Mouse (Mus musculus) gastrocnemius, adult 8-10 months (tissue): ENCODE results near the gene Vps45. TPM values are rescaled to one million over a fixed set of nuclear protein-coding genes. Genes with fewer than 3 reads are reported as not detected.
A peak's percentile ranks its signal among the peaks of the same experiment; 100 is the strongest.
"Not testable (repeated sequence)": the region's sequence is repeated elsewhere in the genome, so short reads cannot be mapped to it uniquely, and the experiment has no call there.

Experiments used
- DNase-seq, 2 experiments: peaks; one replicate each; pipeline ENCODE4 v3.0.0; 2022; ENCODE audit warnings: low spot score in 2 of 2
- total RNA-seq, 4 experiments: library from RNA; stranded (reverse); gene quantifications; 2 replicates each; pipeline ENCODE4 v1.2.4; 2022

Vps45 gene
- total RNA-seq, 4 experiments from 2014 or later: 11.3 to 16.8 (median 16.2) TPM

DNA sequence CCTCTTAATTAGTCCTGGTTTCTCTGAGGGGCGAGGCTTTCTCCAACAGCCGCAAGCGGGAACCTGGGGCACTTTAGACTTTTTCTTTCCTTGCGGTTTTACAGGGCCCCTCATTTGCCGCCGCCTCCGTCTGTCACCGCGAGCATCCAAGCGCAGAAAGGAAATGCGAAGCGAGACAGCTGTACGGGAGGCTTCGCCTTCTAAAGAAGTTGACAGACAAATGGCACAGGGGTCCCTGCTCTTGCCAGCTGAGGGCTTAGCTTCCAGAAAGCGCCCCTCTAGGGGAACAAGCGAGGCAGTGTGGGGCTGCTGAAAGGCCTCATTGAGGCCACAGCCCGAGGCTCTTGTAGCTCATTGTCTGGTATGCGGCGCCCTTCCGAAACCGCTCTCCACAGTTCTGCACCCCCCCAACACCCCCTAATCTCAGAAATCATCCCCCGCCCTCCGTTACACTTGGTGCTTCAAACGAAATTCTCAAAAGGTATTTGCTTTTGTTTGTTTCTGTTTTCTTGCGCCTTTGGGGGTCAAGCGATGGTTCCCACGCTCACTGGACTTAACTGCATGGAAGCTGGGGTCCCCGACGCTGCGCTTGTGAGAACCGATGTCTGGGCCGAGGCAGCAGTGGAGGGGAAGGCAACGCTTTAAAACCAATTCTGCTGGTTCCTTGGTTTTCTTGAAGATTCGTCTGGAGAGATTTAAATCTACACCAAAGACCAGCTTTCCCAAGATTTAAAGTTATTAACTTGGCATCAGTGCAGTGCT, 85.2 kb downstream of the Vps45 start:
- DNase-seq: no peak

DNA sequence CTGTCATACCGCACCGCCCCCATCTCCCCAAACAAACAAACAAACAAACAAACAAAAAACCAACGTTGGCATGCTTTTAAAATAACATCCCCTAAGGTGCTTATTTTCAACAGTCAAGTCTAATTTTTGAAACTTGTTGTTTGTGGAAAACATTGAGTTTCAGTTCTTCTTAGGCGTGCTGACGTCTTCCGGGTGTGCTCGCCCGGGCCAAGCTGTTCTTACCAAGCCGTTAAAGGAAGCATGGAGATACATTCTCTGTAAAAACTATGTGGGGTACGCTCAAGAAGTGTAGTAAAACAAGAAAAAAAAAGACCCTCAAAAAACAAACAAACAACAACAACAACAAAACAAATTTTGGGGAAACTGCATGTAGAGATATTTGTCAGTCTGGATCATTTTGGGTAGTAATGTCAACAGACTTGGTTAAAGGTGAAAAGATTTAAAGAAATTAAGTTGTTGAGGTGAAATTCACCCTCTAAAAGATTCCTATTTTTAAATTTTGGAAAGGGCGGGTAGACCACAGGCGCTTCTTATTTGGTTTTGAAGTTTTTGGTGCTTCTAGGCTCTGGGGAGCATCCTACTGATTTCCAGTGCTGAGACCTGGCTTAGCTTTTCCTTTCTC, 85.9 kb downstream of the Vps45 start:
- DNase-seq: no peak

DNA sequence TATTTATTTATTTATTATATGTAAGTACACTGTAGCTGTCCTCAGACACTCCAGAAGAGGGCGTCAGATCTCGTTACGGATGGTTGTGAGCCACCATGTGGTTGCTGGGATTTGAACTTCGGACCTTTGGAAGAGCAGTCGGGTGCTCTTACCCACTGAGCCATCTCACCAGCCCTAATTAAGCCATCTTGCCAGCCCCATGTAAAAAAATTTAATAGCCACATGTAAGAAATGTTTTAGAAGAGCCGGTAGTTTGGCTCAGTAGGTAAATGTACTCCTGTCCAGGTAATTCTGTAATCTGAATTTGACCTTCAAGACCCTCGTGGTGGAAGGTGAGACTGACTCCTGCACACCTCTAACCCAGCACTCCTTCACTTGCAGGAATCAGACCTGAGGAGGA, 87.6 kb downstream of the Vps45 start:
- not testable (repeated sequence) for DNase-seq

DNA sequence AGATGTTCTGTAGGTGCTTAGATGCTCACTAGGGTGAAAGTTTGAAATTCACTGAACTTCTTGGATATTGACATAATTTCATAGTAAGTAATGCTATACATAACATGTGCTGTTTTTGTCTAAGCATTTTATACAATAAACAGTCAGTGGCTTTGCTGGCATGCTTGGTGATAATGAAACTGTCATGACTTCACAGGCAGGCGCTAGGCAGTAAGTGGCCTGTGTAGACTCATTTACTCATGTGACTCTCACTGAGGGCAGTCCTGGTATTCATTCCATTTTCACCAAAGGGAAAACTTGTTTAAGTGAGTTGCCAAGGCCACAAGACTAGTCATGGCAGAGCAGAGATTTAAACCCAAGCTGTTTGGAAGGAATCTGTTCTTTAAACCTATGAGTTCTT, 89.0 kb downstream of the Vps45 start:
- DNase-seq: no peak

DNA sequence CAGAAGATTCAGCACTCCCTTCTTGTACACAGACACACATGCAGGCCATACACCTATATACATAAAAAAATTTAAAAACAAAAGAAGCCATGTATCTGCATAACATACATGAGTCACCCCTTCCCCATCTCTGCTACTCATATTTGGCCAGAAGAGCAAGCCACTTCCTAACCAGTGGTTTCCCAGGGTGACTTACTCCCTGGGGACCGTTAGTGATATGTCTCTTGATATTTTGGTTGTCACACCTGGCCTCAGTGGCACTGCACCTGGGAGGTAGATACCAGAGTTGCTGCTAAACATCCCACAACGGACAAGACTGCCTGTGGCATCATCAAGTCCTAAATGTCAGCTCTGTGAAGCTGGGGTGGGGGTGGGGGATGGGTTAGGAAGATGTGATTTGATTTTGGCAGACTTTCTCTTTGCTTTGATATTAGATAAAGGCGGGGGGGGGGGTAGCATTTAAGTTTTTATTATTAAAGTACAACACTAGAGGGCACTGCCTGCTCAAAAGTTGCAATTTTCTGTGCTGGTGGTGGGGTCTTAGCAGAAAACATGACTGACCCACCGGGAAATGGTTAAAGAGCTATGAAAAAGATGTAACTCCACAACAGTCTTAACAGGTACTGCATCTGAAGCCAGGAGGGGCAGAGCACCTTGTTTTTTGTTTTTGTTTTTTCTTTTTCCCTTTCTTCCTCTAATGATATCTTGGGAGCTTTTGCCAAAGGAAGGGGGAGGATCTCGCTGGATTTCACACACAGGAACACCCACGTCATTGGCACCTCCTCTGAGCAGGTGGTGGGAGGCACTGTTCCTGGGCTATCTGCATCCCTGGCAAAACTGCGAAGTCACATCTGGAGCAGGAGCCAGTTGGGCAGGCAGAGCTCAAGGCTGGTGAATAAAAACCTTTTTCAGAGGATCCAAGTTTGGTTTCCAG, 92.5 kb downstream of the Vps45 start:
- no peak for DNase-seq

DNA sequence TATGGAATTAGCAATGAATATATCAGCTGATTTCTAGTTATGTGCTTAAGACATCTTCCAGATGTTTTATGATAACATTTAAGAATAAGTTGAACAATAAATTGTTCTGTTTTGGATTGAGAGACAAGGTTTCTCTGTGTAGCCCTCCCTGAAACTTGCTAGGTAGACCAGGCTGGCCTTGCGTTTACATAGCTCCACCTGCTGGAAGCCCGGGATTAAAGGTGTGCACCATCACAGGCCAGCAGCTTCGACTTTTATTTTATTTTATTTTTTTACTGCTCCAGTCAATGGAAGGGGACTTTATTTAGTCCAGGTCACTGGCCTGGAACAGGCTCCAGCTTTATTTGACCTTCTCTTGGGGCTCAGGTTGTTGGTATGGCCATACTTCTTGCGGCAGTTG, 94.6 kb downstream of the Vps45 start:
- no peak for DNase-seq

DNA sequence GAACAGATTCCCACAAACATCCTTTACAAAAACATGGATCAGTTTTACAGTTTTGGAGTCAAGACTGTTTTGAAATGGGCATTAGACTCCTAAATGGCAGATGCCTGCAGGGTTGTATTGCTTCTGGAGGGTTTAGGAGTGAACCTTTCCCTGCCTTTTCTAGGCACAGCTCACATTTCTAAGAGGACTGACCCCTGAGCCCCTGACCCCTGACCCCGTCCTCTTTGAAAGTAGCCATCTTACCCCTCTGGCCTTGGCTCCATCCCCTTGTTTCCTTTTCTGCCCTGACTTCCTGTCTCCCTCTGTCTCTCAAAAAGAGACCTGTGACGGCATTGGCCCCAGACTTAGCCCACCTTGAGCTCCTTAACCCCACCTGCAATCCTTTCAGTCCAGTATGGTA, 95.0 kb downstream of the Vps45 start:
- DNase-seq: no peak

DNA sequence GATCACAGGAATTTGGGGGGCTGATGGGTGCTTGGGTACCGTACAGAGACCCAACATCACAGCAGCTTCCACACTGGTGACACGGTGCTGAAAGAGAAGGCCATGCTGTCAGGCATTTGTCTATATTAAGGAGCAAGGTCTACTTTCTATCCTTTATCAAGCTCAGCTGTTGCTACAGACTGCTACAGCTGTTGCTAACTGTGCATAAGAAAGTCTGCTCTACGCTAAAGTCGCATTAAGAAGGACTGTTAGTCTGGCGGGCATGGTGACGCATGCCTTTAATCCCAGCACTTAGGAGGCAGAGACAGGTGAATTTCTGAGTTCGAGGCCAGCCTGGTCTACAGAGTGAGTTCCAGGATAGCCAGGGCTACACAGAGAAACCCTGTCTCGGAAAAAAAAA, 96.1 kb downstream of the Vps45 start:
- not testable (repeated sequence) for DNase-seq

DNA sequence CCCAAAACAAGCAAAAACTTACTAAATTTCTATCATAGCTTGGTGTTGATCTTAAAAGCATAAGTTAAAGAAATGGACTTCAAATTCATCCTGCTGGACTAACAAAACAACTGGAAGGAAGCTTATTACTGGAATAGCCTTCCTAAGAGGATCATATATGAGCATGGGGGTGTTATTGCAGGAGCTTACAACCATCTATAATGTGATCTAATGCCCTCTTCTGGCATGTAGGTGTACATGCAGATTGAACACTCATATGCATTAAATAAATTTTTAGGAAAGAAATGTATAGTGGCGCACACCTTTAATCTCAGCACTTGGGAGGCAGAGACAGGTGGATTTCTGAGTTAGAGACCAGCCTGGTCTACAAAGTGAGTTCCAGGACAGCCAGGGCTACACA, 98.5 kb downstream of the Vps45 start:
- DNase-seq: no peak

DNA sequence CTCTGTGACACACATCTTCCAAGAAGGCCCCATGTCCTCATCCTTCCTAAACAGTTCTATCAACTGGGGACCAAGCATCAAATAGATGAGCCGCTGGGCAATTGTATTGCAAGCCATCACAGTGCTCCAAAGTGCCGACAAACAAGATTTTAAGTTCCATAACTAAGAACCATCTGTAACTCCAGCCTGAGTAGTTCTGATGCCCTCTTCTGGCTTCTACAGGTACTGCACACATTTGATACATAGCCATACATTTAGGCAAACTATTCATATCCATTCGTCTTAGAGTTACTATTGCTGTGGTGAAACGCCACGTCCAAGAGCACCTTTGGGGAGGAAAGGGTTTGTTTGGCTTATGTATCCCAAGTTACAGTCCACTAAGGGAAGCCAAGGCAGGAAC, 99.2 kb downstream of the Vps45 start:
- no peak for DNase-seq

DNA sequence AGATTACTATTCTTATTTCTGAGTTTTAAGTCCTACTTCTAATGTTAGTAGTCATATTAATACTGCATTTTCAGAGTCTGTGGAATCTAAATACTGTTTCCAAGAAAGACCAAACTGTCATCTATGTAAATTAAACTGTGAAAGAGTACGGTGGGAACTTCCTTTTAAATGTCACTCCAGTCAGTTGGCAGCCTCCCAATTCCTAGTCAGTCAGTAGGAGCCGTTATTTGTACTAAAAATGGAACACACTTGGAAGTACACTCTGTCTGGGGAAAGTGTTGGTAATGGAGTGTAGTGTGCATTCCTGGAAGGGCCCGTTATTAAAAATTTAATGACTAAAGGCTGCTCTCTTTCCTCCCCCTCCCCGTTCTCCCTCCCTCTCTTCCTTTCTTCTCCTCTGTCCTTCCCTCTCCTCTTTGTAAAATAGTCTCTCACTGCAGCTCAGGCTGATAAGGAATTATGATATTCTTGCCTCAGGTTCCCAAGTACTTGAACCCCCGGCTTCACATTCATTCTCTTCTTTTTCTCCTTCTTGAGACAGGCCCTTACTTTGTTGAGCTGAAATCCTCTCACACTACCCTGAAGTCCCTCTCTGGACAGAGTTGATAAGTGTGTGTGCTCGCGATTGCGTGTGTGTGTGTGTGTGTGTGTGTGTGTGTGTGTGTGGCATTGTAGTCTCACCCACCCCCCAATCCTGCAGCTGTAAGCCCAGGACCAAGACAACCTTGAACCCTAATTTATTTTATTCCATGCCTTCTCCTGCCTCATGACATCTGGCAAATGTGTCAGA, 100.7 kb downstream of the Vps45 start:
- no peak for DNase-seq

DNA sequence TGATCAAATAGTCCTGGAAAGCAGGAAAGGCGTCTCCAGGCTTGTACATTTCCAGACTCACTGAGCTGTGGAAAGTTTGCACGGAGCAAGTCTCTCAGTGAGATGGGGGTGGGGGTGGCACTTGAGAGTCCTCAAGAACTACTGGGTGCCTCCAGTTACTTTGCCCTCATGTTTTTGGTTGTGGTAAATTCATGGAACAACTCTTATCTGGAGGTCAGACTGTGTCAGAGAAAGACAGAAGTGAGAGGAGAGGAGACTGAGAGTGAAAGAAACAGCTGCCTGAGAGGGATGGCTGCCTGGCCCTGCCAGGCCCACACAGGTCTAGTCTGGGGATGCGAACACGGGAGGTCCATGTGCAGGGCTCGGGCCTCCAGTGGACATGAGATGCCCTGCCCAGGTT, 102.9 kb downstream of the Vps45 start:
- DNase-seq: no peak

DNA sequence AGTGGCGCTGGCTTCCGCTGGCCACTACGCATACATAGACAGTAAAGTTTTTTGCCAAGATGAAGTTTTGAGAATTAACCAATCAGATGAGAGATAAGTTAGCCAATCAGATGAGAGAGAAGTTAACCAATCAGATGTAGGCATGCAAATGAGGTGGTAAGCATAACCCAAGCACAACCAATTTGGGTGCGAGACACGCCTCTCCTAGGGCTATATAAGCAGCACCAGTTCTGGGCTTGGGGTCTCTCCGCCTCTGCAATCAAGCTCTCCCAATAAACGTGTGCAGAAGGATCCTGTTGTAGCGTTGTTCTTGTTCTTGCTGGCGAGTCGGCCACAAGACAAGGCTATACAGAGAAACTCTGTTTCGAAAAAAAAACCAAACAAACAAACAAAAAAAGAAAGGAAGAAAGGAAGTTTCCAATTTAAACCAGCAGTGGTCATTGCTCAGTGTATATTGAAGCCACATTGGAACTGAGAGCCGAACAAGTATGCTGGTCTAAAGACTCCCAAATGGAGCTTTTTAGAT, 103.6 kb downstream of the Vps45 start:
- DNase-seq: not testable (repeated sequence)

DNA sequence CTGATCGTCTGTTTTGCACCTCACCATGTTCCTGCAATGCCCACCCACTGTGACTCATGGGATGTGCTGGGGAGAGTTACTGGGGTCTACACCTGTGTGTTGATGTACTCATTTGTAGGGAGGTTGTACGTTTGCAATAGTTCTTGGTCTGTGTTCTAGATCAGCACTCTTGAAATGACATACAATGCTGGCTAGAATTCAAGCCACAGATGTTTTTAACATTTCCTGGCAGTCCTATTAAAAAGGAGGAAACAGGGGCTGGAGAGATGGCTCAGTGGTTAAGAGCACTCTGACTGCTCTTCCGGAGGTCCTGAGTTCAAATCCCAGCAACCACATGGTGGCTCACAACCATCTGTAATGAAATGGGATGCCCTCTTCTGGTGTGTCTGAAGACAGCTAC, 104.7 kb downstream of the Vps45 start:
- DNase-seq: no peak

DNA sequence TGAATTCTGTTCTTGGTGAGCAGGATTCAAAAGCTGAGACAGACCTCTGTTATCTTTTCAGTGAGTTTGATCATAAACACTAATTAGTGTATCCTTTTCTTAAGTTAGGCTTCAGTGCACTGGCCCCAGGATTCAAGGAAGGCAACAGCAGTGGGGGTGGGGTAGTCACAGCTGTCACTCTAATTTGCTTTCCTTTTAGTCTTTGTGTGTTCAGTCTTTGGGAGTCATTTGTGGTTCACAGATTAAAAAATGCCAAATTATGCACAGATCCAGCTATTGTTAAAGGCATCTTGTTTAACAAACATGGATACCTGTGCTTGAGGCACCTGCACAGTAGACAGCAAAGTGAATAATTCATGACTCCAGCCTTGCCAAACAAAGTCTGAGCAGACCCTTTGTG, 105.2 kb downstream of the Vps45 start:
- no peak for DNase-seq

DNA sequence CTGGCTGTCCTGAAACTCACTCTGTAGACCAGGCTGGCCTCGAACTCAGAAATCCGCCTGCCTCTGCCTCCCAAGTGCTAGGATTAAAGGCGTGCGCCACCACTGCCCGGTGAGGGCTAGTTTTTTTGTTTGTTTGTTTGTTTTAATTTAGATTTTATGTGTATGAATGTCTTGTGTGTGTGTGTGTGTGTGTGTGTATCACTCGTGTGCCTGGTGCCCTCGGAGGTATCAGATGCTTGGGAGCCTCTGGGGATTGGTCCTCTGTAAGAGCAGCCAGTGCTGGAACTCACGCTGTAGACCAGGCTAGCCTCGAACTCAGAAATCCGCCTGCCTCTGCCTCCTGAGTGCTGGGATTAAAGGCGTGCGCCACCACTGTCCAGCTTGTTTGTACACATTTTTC, 106.7 kb downstream of the Vps45 start:
- not testable (repeated sequence) for DNase-seq

DNA sequence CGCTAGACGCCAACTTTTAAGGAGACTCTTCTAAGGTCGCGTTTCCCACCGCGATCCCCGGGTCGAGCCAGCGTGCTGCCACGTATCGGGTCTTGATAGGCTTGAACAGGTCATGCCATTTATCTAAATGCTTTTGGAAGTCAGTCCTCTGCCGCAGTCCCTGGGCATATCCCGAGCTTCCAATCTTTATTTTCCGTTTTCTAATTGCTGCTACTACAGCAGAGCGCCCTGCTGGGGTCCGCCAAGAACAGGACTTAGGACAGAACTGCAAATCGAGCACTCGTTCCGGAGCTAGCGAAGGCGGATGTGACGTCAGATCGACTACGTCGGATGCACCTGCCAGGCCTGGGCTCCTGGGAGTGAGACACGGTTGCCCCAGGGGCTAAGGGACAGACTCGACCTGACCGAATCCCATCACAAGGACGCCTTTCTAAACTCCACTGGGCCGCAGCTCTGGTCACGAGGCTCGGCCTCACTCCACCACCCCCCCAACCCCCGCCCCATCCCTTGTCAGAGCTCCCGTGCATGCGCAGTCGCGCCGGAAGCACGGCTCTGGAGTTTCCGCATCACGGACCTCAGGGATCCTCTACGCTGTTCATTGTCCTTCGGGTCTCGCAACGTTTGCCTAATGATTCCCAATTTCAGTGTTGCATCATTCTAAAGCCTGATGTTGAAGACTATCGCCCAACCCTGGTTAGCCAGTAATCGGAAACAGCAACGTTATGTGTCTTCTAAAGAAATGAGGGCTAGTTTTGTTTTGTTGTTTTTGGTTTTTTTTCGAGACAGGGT, 107.3 kb downstream of the Vps45 start:
- peak; percentile 84 to 85 for DNase-seq
